Mouse (Mus musculus) lung, postnatal 14 days (tissue): ENCODE results near the gene Gsto1.
"Not testable (repeated sequence)": the region's sequence is repeated elsewhere in the genome, so short reads cannot be mapped to it uniquely, and the experiment has no call there.

Experiments
- DNase-seq: peaks from one replicate; pipeline ENCODE4 v3.0.0; 2021

Gsto1 gene

DNA sequence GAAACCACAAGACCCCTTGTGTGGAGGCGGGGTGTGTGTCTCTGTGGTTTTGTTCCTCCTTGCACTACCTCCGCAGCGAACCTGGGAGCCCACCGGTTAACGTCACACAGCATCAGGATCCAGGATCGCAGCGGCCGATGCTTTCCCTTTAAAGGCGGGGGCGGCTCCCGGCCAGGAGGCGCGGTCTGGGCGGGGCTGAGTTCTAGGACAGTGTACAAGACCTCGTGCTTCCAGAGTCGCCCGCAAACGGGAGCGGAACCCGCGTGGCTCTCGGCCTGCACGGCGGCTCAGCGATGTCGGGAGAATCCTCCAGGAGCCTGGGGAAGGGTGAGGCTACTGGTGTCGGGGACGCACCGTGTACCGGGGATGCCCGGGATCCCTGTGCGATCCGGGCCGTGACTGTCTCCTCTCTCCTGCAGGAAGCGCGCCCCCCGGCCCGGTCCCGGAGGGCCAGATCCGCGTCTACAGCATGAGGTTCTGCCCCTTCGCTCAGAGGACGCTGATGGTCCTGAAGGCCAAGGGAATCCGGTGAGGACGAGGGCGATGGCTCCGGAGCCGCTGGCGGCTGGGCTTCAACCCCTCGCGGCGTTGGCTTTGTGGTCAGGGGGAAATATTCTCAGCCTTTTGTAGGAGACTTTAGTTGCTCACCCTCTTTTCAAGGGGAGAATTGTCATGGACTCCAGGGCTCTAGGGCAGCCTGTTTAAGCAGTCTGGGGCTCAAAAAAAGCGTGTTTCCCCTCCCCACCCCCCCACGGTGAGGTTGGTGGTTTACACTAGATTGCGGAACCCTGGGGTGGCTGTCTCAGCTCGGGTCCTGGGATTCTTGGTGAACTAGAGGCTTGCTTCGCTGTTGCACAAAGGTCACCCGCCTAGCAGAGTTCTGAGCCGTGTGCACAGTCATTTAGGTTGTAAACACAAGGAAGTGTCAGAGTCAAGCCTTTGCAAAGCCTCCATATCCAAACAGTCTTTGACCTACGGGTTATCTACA is at the start of gene Gsto1:
TSS of gene Gsto1 (plus strand) at position 175 of the 988 bp plus-strand sequence.
- peak; percentile 89 for DNase-seq

DNA sequence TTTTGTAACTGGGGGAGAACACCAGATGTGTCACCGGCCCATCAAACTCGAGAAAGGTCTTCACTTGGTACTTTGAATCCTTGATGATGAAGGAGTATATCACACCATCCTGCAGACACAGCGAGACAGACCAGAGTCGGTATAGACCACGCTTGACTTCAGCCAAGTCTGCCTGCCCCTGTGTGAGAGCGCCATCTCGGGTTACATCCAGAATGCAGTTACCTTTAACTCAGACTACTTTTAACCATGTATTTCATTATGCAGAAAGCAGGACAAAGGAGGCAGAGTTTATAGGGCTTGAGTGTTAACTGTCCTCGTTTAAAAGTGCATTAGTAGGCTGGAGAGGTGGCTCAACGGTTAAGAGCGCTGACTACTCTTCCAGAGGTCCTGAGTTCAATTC is 42.7 kb upstream of the Gsto1 start:
- no peak for DNase-seq

DNA sequence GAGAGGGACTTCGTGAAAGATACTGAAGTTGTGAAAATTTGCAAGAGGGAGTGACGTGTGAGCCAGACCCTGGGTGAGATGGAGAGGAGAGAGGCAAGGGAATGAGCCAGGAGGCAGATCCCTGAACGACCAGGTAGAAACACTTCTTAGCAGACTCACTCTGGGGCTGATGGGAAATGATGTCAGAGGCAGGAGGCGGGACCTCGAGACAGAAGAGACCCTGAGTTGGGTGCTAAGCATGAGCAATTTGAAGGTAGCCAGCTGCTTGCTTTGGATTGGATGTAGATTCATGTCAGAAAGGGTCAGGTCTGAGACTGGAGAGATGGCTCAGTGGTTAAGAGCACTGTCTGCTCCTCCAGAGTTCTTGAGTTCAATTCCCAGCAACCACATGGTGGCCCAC is 40.0 kb upstream of the Gsto1 start:
- no peak for DNase-seq

DNA sequence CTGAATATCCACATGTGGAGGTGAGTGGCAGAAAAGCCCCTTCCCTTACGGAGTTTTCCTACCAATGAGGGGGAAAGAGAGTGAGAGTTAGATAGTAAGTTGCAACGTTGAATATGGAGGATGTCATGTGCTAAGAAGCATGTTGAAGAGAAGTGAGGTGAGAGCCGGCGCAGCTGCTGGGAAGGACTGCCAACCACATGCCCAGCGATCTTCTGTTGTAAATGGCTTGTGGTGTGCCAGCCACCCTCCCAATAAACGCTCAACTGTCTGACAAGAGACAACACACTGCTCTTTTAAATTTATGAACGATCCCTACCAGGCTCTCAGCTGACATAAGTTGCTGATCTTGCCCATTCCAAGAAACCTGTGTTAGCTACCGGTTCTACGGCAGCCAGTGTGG is 37.1 kb upstream of the Gsto1 start:
- DNase-seq, result no peak

DNA sequence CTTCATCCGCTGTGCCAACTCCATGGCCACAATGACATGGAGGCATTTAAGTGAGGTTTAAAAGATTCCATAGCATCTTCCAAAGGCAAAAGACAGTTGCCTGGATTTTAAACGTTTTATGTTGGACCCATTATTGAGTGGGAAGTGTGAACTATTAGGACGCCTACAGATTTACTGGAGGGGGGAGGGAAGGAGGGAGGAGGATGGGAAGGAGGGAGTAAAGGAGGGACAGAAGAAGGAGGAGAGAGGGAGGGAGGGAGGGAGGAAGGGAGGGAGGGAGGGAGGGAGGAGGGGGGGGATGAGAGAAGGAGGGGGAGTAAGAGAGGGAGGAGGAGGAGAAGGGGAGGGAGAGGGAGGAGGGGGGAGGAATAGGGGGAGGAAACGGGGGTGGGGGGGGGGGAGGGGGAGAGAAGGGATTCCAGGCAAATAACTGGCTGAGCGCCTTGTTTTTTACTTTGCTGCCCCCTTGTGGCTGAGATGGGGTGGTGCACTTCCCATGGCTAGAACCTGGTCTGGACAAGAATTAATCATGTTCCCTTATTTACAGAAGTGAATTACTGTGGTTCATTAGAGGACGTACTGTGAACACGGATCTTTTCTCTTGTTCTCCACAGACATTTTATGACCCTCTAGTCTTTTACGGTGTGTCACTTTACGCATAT is 33.8 kb upstream of the Gsto1 start:
- peak; percentile 70 for DNase-seq

DNA sequence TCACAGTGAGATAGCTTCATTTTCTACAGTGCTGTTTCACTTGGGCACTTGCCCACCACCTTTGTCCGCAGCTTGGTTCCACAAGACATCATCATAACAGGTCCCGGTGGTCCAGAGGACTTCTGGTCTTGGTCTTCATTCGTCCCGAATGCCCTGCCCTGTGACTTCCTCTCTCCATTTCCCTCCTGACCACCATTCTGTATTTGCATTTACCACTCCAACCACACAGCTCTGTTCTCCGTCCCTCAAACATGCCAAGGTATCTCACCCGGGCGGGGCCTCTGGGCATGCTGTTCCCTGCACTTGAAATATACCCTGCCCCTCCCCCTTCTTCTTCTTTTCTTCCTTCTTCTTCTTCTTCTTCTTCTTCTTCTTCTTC is 33.3 kb upstream of the Gsto1 start:
- no peak for DNase-seq

DNA sequence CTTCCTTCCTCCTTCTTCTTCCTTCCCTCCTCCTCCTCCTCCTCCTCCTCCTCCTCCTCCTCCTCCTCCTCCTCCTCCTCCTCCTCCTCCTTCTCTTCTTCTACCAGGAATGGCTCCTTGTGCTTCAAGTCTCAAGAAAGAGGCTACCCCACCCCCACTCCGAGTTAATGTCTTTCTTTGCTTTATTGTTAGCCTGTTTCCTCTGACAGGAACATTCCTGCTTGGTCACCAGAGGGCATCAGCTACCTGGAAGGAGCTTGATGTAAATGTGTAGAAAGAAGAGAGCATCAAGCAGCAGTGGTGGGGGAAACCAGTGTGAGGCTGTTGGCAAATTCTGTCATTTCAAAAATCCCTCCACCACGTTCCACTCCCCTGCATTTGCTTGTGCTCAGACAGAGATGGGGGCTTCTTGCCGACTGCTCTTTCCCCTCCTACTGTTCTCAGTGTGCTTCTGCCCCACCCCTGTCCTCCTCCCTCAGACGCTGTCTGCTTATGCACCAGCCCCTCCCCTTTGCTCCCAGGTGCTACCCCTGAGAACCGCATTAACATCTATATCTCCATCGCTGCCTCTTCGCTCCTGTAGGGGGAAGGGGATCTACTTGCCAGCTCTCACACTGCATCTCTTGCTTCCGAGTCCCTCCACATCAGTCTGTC is 32.5 kb upstream of the Gsto1 start:
- DNase-seq, result no peak

DNA sequence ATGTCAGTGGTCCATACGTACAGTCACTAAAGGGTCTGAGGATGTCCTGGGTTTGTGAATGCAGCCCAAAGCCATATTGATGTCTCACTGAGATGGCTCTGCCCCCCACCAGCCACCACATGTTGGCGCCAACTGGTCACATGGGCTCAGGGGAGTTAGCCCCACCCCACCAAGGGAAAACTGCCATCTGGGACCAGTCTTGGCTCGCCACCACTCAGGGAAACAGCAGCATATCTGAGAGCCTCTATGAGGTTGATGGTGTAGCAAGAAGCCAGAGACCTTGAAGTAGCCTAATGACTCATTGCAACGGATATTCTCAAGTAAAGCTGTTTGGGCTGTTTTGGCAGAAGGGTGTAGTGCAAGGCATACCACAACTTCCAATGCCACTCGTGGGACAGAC is 30.7 kb upstream of the Gsto1 start:
- no peak for DNase-seq

DNA sequence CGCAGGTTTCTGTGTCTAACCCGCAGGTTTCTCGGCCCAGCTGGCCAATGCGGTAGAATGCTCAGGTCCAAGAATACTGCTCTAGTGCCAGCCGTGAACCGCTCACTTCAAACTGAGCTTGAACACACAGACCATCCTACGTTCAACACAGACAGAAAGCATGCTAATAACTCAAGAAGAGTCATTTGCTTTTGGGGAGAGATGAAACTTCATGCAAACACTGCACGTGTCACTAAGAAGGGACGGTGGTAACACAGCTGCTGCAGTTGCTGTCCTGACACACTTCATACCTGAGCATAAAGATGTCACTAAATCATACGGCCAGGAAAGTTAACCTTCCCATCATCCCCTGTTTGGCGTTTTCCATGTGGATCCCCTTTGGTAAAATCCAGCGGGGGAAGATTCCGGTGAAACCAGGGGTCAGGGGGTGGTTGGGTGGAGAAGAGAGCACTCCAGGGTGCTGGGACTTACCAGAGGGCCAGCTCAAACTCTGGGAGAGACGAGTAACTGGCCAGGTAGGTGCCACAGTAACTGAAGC is 24.8 kb upstream of the Gsto1 start:
- DNase-seq, result no peak

DNA sequence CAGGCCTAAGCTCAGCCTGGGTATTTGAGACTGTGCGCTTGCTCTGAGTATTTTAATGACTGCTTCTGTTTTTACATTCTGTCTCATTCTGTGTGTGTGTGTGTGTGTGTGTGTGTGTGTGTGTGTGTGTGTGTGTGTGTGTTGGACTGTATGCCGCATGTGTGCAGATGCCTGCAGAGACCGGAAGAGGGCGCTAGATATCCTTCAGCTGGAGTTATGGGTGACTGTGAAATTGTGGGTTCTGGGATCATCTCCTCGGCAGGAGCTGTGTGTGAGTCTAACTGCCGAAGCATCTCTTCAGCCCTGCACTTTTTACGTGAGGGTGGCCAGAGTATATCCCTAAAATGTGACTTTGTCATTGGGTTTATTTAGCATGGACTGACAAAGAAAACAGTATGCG is 23.7 kb upstream of the Gsto1 start:
- no peak for DNase-seq

DNA sequence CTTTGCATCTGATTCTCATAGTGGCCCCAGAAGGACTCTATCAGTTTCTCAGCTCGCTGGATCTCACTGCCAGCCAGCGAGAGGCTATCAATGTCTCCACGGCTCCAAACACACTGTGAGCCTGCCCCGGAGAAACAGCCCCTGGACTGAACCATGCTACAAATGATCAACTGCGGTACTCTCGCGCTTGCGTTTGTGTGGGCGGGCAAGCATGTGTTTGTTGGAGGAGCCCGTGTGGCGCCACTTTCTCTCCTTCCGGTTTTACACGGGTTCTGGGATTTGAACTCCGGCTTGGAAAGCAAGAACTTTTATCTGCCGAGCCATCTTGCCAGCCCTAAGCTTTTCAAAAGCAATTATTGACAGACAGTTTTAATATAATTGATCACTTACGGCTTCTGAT is 22.5 kb upstream of the Gsto1 start:
- DNase-seq, result no peak

DNA sequence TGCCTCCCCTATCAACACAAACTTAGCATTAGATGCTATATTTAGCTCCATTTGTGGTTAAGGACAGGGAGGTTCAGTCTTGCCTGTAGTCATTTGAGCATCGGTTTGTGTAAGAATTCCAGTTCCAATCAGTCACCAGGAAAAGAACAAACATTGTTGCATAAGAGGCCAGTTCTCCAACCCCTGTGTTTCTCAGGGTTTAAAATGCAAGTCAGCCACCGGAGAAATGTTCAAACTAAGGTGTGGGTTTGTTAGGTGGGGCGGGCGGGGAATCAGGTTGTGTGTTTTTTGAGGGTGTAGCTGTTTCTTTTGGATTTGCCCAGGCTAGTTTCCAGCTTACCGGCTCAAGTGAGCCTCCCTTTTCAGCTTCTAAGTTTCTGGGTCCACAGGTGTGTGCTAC is 20.2 kb upstream of the Gsto1 start:
- no peak for DNase-seq

DNA sequence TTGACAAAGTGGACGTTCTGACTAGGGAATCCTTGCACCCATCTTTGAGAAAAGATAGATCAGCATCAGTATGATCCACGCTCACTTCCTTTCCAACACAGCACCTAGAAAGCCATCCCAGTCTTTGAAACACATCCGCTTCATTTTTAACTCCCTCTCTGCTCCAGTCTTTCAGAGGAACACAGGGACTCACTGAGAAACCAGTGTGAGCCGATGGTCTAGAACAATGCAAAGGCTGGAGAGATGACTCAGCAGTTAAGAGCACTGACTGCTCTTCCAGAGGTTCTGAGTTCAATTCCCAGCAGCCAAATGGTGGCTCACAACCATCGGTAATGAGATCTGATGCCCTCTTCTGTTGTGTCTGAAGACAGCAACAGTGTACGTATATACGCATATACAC is 19.0 kb upstream of the Gsto1 start:
- DNase-seq, result no peak

DNA sequence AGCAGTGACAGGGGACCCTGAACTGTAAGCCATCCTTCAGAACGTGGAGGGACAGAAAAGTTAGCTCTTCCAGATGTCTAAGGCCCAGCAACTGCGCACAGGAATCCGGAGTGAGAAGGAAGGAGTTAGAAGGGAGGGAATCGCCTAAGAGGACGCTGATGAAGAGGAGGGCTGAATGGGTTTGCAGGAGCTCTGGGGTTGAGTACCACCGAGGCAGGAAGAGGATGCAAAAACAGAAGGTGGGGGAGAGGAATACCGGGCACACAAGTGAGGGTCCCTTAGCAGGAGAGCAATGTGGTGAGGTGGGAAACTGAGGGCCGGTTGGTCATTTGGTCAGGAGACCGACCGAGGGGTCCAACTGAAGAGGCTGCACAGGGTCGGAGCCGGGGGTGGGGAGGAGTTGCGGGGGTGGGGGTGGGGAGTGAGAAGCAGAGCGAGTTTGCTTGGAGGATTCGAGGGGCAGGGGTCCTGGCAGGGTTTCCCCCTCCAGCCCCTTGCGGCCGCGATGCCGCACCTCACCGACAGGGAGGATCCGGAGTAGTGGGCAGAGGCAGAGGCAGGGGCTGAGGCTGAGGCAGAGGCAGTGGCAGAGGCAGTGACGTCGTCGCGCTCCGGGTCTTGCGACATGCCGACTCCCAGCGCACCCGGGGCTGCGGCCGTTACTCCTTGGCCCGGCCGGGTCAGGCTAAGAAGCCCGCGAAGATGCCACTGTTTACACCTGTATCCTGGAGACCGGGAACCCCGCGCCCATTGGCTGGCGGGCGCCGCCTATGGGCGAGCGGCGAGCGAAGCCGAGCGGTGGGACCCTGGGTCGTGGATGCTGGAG is 17.9 kb upstream of the Gsto1 start:
- DNase-seq, result peak; percentile 59

DNA sequence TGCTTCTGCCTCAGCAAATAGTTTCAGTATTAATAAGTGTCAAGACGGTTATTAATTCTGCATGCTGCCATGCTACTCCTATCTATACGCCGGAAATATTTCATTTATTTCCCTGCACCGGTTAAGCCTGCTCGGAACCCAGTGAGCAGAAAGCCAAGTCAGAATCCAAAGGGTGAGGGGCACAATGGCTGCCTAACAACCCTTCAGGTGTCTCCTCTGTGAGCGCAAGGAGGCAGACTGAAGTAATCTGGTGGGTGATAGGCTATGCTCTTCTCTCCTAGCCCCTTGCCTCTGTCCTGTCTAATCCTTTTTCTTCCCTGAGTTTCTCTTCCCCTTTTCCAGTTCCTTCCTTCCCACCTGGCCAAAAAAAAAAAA is 17.3 kb upstream of the Gsto1 start:
- no peak for DNase-seq

DNA sequence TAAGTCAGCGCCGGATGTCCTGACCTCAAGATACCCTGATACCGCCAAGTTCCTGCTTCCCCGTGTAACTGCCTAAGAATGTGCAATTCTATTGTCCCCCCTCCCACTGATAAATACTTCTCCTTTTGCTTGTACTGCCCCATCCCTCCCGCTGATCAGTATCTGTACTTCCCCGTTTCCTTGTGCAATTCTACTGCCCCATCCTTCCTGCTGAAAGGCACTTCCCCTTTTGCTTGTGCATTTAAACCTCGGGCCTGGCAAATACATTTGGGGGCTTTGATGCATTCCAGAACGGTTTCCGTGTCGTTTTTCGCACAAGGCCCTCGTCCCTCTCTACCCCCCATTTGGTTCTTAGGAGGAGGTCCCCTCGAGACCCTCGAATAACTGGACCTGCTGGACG is 13.5 kb upstream of the Gsto1 start:
- DNase-seq, result not testable (repeated sequence)

DNA sequence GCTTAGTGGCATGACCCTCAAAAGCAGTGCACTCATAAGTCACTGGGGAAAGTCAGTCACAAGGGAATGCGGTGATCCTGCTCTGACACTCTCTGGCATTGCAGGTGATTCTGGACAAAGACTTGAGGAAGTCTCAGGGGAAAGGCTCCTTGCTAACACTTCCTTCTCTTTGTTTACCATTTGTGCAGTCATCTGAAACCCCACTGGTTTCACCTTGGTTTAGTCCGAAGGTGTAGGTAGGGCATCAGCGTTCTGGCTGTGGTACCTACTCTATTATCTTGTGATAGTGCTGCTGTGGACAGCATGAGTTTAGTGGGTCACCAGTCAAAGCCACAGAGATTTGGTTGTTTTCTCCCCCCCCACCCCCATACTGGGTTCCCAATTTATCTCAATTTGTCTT is 5.0 kb upstream of the Gsto1 start:
- DNase-seq, result no peak

DNA sequence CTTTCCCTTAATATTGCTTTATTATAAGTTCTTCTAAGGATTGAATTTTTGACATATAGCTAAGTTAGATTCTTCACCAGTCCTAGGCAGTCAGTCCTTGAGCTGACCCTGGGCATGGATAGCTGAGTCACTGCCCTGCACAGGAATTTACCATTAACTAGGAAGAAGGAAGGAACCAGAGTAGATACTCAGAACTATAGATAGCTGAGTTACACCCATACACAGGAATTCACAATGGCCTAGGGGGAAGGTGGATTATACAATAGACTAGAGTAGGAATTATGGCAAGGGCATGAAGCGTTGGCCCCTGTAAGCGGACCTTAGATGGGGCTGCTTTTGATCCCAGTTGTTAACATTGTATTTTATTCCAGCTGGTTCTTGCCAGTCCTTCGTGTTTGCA is 2.6 kb upstream of the Gsto1 start:
- not testable (repeated sequence) for DNase-seq

DNA sequence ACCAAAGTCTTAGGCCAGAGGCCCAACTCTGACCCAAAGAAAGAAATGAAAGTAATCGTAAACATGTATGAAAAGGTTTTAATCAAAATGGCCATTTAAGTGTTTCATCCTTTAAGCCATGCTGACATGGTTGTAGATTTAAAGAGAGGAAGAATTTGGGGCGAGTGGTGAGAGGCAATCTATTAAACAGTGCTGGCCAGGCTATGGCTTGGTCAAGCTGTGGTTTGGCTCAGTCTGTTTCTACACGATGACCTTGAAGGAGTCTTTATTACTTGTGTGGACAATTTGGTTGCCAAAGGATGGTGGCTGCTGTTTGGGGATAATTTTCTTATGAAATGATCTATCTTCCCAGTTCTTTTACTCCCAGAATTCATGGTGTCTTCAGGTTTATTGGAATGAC is 1.7 kb upstream of the Gsto1 start:
- no peak for DNase-seq

DNA sequence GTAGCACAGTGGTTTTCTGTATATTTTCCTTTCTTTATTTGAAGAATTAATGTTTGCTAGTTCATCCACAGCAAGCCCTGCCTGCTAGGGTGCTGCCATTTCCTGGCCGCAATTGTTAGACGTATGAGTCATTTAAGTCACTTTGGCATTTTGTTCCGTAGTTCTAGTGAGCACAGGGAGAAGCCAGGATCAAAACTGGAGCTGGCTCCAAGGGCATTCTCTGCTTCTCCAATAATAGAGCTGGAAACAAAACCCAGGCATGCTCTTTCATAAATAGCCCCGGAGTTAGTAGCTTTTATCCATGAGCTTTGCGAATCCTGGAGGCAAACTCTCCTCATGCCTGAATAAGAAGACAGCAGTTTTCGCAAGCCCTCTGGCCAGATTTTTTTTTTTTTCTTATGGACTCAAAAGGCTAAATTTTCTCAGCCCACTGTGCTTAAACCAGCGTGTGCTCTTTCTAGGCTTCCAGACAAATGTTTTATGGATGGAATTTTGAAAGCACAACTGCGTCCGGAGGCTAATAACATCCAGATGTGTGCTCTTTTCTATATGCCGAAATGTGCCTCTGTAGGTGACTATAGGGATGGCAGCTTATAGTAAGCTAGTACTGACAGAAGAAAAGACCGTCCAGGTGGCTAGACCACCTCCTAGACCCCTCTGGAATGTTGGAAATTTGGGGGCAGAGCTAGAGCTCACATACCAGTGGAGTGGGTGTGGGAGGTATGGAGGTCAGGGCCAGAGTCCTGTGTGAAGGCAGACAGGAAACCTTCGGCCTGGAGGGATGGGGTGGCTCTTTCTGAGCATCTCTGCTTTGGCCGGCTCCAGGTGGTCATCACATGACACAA is 597 bp upstream of the Gsto1 start:
- DNase-seq, result no peak
